Mouse (Mus musculus) heart, embryonic 14.5 days (tissue): ENCODE results near the gene Csf2. TPM values are rescaled to one million over a fixed set of nuclear protein-coding genes. Genes with fewer than 3 reads are reported as not detected.

Experiments used
- ATAC-seq: fragments of 200-750 bp; cut with Nextera tagmentation; 2 replicates; pipeline ENCODE4 v1.8.0; 2017; ENCODE audit warnings: low read depth, moderate TSS enrichment; ENCODE audit not compliant: insufficient number of reproducible peaks, insufficient read depth, low FRiP score
- H3K27ac ChIP-seq, 2 experiments: fragments of 200-500 bp in 1 of 2; fragments of 300-500 bp in 1 of 2; sonication (generic) in 1 of 2; replicated peaks in 1 of 2; 2 replicates each; pipeline ENCODE4 v1.5.1; 2012 to 2014; ENCODE audit warnings: low read depth in 2 of 2, low read length in 2 of 2, control low read depth in 1 of 2, mild to moderate bottlenecking in 1 of 2, mixed read lengths in 1 of 2; ENCODE audit not compliant: control insufficient read depth in 1 of 2, insufficient read depth in 1 of 2
- H3K27me3 ChIP-seq: fragments of 300-500 bp; sonication (generic); 2 replicates; pipeline ENCODE4 v1.6.1; 2014; ENCODE audit warnings: mild to moderate bottlenecking, low read length, control low read depth; ENCODE audit not compliant: control insufficient read depth, insufficient read depth
- H3K36me3 ChIP-seq: fragments of 300-500 bp; sonication (generic); 2 replicates; pipeline ENCODE4 v1.6.1; 2014; ENCODE audit warnings: mild to moderate bottlenecking, control low read depth, low read length, mixed read lengths; ENCODE audit not compliant: control insufficient read depth, insufficient read depth
- H3K4me1 ChIP-seq, 2 experiments: fragments of 200-500 bp in 1 of 2; fragments of 300-500 bp in 1 of 2; sonication (generic) in 1 of 2; 2 replicates each; pipeline ENCODE4 v1.6.1; 2012 to 2014; ENCODE audit warnings: low read length in 2 of 2, control low read depth in 1 of 2, mixed read lengths in 1 of 2; ENCODE audit not compliant: control insufficient read depth in 2 of 2, insufficient read depth in 2 of 2
- H3K4me2 ChIP-seq: fragments of 300-500 bp; sonication (generic); 2 replicates; pipeline ENCODE4 v1.6.1; 2014; ENCODE audit warnings: mild to moderate bottlenecking, low read length
- H3K4me3 ChIP-seq, 2 experiments: fragments of 200-500 bp in 1 of 2; fragments of 300-500 bp in 1 of 2; sonication (generic) in 1 of 2; 2 replicates each; pipeline ENCODE4 v1.5.1; 2012 to 2014; ENCODE audit warnings: low read length in 2 of 2, mild to moderate bottlenecking in 2 of 2, control low read depth in 1 of 2, low read depth in 1 of 2, moderate library complexity in 1 of 2; ENCODE audit not compliant: control insufficient read depth in 1 of 2, insufficient read depth in 1 of 2
- H3K9ac ChIP-seq: fragments of 300-500 bp; sonication (generic); 2 replicates; pipeline ENCODE4 v1.6.1; 2014; ENCODE audit warnings: mild to moderate bottlenecking, low read length
- H3K9me3 ChIP-seq: fragments of 300-500 bp; sonication (generic); 2 replicates; pipeline ENCODE4 v1.6.1; 2016; ENCODE audit warnings: low read length, control low read depth; ENCODE audit not compliant: control insufficient read depth
- WGBS: fragments of 180-500 bp; shearing (Covaris S2); extraction: QIAGEN DNeasy Blood & Tissue Kit; methylation state at CpG from one replicate; pipeline ENCODE4 v1.1.7; 2014; 5-methylcytosine and 5-hydroxymethylcytosine counted together
- polyA plus RNA-seq: library from polyadenylated mRNA; unstranded; fragments of >200 nt; fragmentation: Nextera tagmentation; extraction: Ambion mirVana; gene quantifications from 2 replicates; pipeline ENCODE4 v1.2.1, GENCODE M21; 2014

Gene Csf2
- polyA plus RNA-seq, 1 experiment from 2014 or later, result not detected

DNA sequence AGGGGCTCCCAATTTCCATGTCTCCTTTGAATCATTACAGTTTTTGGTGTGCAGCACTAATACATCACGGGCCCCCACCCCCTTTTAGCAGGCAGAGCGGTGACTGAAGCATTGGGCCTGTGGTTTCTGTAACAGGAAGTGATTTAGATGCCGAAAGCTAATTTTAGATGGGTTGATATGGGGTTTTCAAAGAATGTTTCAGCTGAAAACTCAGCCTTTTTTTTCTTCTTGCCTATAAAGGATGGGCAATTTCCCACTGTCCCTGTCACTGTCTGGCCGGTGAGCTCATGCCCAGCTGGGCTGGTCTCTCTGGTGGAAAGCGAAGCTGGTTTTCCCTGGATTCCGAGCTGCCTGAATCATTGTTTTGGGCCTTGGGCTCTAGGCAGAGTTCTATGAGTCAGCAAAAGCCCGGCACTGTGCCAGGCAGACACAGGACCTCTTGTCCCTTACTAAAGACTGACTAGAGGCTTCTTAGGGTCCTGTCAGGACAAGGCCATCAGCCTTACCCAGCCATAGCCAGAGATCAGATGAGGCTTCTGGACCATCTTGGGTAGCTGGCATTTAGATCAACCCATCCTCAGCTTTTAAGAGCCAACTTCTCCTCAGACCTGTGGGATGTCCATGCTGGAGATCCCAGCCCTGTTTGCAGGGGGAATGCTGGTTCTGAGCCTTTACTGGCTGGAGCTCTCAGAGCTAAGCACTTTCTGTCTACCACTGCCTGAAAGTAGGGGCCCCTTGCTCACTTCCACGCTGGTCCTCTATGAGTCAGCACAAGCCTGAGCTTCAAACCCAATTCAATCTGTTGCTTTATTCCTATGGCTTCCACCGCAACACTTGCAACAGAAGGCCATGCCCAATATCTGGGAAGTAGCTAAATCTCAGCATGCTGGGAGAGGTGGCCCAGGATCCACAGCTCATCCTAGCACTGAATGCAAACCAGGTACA, 34.7 kb downstream of the Csf2 start:
- H3K27ac ChIP-seq, result no peak overlapping the region
- H3K36me3 ChIP-seq, result no peaks in the 10 kb centered on the region
- no peak for ATAC-seq
- H3K4me3 ChIP-seq, result no peak overlapping the region
- H3K9me3 ChIP-seq, result no peaks in the 10 kb centered on the region
- no peaks in the 10 kb centered on the region; a peak in 1 of 4 replicates for H3K4me1 ChIP-seq
- no peak overlapping the region for H3K4me2 ChIP-seq
- H3K27me3 ChIP-seq, result no peaks in the 10 kb centered on the region
- WGBS, result 70% methylated on average over 9 of the region's 9 CpGs
- H3K9ac ChIP-seq, result no peak overlapping the region

DNA sequence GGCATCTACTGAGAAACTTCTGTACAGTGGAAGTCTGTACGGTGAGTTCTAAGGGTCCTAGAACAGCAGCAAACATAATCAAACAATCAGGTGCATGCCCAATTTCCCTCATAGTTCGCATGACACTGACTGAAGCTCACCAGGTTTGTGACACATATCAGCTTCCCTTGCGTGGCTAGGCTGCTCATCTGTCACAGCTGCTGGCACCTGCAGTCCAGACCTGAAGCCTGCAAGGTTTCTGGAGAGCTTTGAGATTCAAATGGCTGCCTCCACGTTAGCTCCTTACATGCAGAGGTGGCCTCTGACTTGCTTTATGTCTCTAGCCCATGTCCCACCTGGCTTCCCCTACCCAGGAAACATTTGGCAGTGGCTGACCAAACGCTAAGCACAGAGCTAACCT, 35.8 kb downstream of the Csf2 start:
- no peak overlapping the region for H3K4me3 ChIP-seq
- H3K4me2 ChIP-seq, result no peak overlapping the region
- no peaks in the 10 kb centered on the region for H3K9me3 ChIP-seq
- H3K27me3 ChIP-seq, result no peaks in the 10 kb centered on the region
- WGBS, result 71% methylated on average over 5 of the region's 5 CpGs
- no peak overlapping the region for H3K27ac ChIP-seq
- H3K36me3 ChIP-seq, result no peaks in the 10 kb centered on the region
- ATAC-seq, result no peak
- no peaks in the 10 kb centered on the region; a peak in 1 of 4 replicates for H3K4me1 ChIP-seq
- H3K9ac ChIP-seq, result no peak overlapping the region

DNA sequence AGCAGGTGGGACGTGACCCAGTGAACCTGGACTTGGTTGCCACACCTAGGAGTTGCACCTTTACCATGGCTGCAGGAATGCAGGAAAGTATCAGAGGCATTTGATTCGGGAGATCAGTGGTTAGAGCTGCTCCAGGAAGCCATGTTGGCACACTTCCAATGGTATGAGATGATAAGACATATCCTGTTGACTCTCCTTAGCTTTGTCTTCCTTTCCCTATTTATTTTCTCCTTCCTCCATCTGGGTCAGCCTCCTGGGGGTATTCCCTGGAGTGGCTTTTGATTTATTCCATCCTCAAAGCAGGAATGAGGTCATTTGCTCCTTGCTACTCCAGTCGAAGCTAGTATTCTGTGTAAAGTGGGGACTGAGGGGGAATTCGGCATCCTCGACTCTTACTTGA, 42.5 kb downstream of the Csf2 start:
- Histone ChIP-seq H3K4me2 (no peak overlapping the region), H3K36me3 (no peaks in the 10 kb centered on the region), H3K27ac (no peak overlapping the region), H3K4me3 (no peak overlapping the region), H3K9ac (no peak overlapping the region), H3K27me3 (no peaks in the 10 kb centered on the region), H3K4me1 (peaks cover 0 to 2% of the 10 kb centered on the region in 2 experiments; a peak in 2 of 4 replicates), H3K9me3 (no peaks in the 10 kb centered on the region)
- 62% methylated on average over 5 of the region's 5 CpGs for WGBS
- no peak for ATAC-seq

DNA sequence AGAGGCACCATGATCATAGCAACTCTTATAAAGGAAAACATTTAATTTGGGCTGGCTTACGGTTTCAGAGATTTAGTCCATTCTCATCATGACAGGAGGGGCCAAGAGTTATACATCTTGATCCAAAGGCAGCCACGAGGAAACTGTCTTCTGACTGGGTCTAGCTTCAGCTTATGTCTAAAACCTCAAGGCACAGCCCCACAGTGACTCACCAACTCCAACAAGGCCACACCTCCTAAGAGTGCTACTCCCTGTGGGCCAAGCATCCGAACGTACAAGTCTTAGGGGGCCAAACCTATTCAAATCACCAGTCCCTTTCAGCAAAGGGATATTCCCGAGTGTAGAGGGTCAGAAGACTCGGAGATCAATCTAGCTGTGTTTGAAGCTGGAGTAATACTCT, 44.1 kb downstream of the Csf2 start:
- ATAC-seq, result no peak
- Histone ChIP-seq H3K4me1 (peaks cover 0 to 2% of the 10 kb centered on the region in 2 experiments; a peak in 2 of 4 replicates), H3K4me3 (no peak overlapping the region), H3K4me2 (no peak overlapping the region), H3K9me3 (no peaks in the 10 kb centered on the region), H3K27ac (no peak overlapping the region), H3K36me3 (no peaks in the 10 kb centered on the region), H3K27me3 (no peaks in the 10 kb centered on the region), H3K9ac (no peak overlapping the region)
- 74% methylated on average over 6 of the region's 6 CpGs for WGBS

DNA sequence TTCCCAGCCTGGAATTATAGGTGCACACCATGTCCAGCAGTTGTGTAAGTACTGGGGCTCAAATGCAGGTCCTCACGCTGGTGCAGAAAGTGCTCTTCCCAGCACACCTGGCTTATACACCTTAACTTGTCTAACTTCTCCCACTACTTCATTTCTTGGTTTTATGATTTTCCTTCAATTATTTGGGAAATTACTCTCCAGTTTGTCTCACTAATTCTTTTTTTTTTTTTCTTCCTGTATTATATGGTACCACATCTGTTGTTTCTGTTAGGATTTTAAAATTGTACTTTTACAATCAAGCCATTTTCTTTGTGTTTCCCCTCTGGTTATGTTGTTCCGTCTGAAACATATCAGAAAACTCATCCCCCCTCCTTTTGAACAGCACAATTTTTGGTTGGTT, 44.7 kb downstream of the Csf2 start:
- Histone ChIP-seq H3K4me1 (peaks cover 0 to 2% of the 10 kb centered on the region in 2 experiments; a peak in 2 of 4 replicates), H3K9me3 (no peaks in the 10 kb centered on the region), H3K36me3 (no peaks in the 10 kb centered on the region), H3K4me2 (no peak overlapping the region), H3K9ac (no peak overlapping the region), H3K4me3 (no peak overlapping the region), H3K27ac (no peak overlapping the region), H3K27me3 (no peaks in the 10 kb centered on the region)
- ATAC-seq, result no peak
- WGBS, result 82% methylated on average over 2 of the region's 2 CpGs

DNA sequence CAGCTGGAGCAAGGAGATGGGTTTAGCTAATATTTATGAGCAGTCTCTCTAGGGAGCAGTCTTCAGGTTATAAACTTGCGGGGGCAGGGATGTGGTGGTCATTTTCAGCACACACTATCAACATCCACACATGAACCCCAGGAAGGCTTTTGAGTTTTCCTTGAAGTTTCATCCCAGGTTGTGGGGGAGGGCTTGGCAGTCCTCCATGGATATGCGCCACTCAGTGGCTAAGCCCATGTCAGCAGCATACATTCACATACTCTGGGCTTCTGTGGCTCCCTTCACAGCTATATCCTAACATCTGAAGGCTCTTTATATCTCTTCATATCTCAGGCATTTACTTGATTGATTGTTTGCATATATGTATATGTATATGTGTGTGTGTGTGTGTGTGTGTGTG, 46.3 kb downstream of the Csf2 start:
- Histone ChIP-seq H3K27ac (no peak overlapping the region), H3K4me3 (no peak overlapping the region), H3K4me1 (peaks cover 0 to 2% of the 10 kb centered on the region in 2 experiments; a peak in 2 of 4 replicates), H3K4me2 (no peak overlapping the region), H3K36me3 (no peaks in the 10 kb centered on the region), H3K9me3 (no peaks in the 10 kb centered on the region), H3K9ac (no peak overlapping the region), H3K27me3 (no peaks in the 10 kb centered on the region)
- 80% methylated on average over 2 of the region's 2 CpGs for WGBS
- no peak for ATAC-seq

DNA sequence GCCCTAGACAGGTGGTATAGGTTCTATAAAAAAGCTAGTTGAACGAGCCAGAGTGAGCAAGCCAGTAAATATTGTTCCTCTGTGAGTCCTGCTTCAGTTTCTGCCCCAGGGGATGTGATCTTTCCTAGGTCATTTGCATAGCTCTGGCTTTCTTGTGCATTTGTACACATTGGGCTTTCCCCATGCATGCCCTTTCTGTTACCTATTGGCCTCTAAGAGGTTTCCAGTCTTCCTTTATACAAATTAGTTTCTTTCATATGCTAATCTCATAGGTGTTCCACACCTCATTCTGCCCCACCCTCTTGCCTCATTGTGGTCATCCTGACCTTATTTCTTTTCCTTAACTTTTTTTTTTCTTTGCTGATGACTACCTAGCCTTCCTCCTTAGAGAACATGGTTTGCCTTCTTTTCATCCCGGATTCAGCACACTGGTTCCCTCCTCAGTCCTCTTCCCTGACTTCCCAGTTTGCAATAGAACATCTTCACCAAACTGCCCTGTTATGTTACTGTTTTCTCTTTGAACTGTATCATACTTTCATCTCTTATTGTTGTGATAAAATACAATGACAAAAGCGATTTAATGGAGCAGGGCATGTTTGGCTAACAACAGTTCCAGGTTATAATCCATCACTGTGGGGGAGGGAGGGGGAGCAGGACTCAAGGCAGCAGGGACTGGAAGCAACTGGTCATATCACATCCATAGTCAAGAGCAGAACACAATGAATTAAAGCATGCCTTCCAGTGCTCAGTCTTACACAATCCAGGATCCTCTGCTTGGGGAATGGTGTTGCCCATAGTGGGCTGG, 47.4 kb downstream of the Csf2 start:
- Histone ChIP-seq H3K27ac (no peak overlapping the region), H3K4me2 (no peak overlapping the region), H3K36me3 (no peaks in the 10 kb centered on the region), H3K9ac (no peak overlapping the region), H3K9me3 (no peaks in the 10 kb centered on the region), H3K27me3 (no peaks in the 10 kb centered on the region), H3K4me3 (no peak overlapping the region), H3K4me1 (peaks cover 0 to 2% of the 10 kb centered on the region in 2 experiments; a peak in 2 of 4 replicates)
- ATAC-seq, result no peak
- 71% methylated on average over 3 of the region's 3 CpGs for WGBS
